Mouse (Mus musculus) heart, adult 2 months (tissue): ENCODE measurements around the gene Ptprd. TPM values are rescaled to one million over a fixed set of nuclear protein-coding genes. Genes with fewer than 3 reads are reported as not detected.

Experiments
- DNase-seq, 2 experiments: peaks; one replicate each; pipeline ENCODE4 v3.0.0; 2021
- H3K27ac ChIP-seq: fragments of 200-600 bp; 2 replicates; pipeline ENCODE4 v1.8.1; 2022
- H3K27me3 ChIP-seq: fragments of 200-500 bp; 2 replicates; pipeline ENCODE4 v1.6.1; 2012; ENCODE audit warnings: mild to moderate bottlenecking, low read length, inconsistent platforms, mixed read lengths; ENCODE audit not compliant: control insufficient read depth, insufficient read depth
- H3K36me3 ChIP-seq: fragments of 200-500 bp; 2 replicates; pipeline ENCODE4 v1.6.1; 2012; ENCODE audit warnings: low read length, inconsistent platforms; ENCODE audit not compliant: control insufficient read depth, insufficient read depth
- H3K4me1 ChIP-seq: fragments of 200-500 bp; 2 replicates; pipeline ENCODE4 v1.6.1; 2011; ENCODE audit warnings: low read length; ENCODE audit not compliant: control insufficient read depth, insufficient read depth
- H3K4me3 ChIP-seq: fragments of 200-600 bp; 2 replicates; pipeline ENCODE4 v1.8.1; 2022
- H3K79me2 ChIP-seq: fragments of 200-500 bp; replicated peaks from 2 replicates; pipeline ENCODE4 v1.6.1; 2012; ENCODE audit warnings: mild to moderate bottlenecking, inconsistent platforms, low read length, moderate library complexity, mixed read lengths; ENCODE audit not compliant: control insufficient read depth, insufficient read depth
- H3K9ac ChIP-seq: fragments of 200-500 bp; 2 replicates; pipeline ENCODE4 v1.6.1; 2012; ENCODE audit warnings: low read depth, mild to moderate bottlenecking, control low read depth, inconsistent platforms, low read length, mixed read lengths
- CTCF ChIP-seq: fragments of 200-600 bp; IDR thresholded peaks from 2 replicates; pipeline ENCODE4 v1.8.1; 2022; ENCODE audit warnings: antibody characterized with exemption, mild to moderate bottlenecking, moderate library complexity
- EP300 ChIP-seq: fragments of 200-500 bp; IDR thresholded peaks from 2 replicates; pipeline ENCODE4 v1.6.1; 2011; ENCODE audit warnings: low read depth, low read length, control low read depth; ENCODE audit not compliant: insufficient read depth
- POLR2A ChIP-seq: fragments of 200-500 bp; IDR thresholded peaks from 2 replicates; pipeline ENCODE4 v1.6.1; 2011; ENCODE audit warnings: mild to moderate bottlenecking, low read depth, low read length, control low read depth; ENCODE audit not compliant: insufficient read depth
- WGBS: fragments of 180-500 bp; shearing (Covaris S2); methylation state at CpG from one replicate; pipeline ENCODE4 v1.1.7; 2018; 5-methylcytosine and 5-hydroxymethylcytosine counted together
- intact Hi-C: fragments of 180-260 bp; cut with DNase I; formaldehyde crosslinking; loops from one replicate; pipeline ENCODE4 v1.15.1; 2025
- polyA plus RNA-seq: library from polyadenylated mRNA; depleted of rRNA; stranded (reverse); fragments of >200 nt; gene quantifications from 2 replicates; pipeline ENCODE4 v1.2.3, GENCODE M21; 2012
- total RNA-seq, 2 experiments: library from RNA; stranded (reverse); gene quantifications; 2 replicates each; pipeline ENCODE4 v1.2.3; 2021

The Ptprd gene
- total and polyA plus RNA-seq, 3 experiments = 2.7 to 7.0 (median 5.3) TPM

- no peaks in the 10 kb centered on the region for H3K79me2 ChIP-seq
- no peak overlapping the region for H3K4me3 ChIP-seq
- intact Hi-C loops = no loop called here
- no peaks in the 10 kb centered on the region for H3K36me3 ChIP-seq
- H3K4me1 ChIP-seq = no peaks in the 10 kb centered on the region
- DNase-seq = no peak
- TF ChIP-seq POLR2A = no peak
- no peak for TF ChIP-seq CTCF
- TF ChIP-seq EP300 = no peak
- 67% methylated on average over 2 of the region's 2 CpGs for WGBS
- H3K27me3 ChIP-seq = no peaks in the 10 kb centered on the region
- H3K27ac ChIP-seq = no peak overlapping the region
- no peak overlapping the region for H3K9ac ChIP-seq
Observed at GRCm38 (mm10) chr4:76354167-76354566, 1857.6 kb downstream of the Ptprd start.

GRCm38 (mm10) chr4:76352468-76352867 lies 1859.3 kb downstream of the Ptprd start:
- no peak overlapping the region for H3K9ac ChIP-seq
- no peaks in the 10 kb centered on the region for H3K4me1 ChIP-seq
- WGBS = 66% methylated on average over 1 of the region's 1 CpGs
- no peak for DNase-seq
- no peak overlapping the region for H3K4me3 ChIP-seq
- H3K79me2 ChIP-seq = no peaks in the 10 kb centered on the region
- H3K27ac ChIP-seq = no peak overlapping the region
- TF ChIP-seq CTCF (no peak), EP300 (no peak), POLR2A (no peak)
- H3K27me3 ChIP-seq = no peaks in the 10 kb centered on the region
- intact Hi-C loops = no loop called here
- no peaks in the 10 kb centered on the region for H3K36me3 ChIP-seq

GRCm38 (mm10) chr4:76351201-76351979 lies 1860.4 kb downstream of the Ptprd start:
- intact Hi-C loops = no loop called here
- 61% methylated on average over 8 of the region's 8 CpGs for WGBS
- Histone ChIP-seq H3K27ac (no peak overlapping the region), H3K4me3 (no peak overlapping the region), H3K79me2 (no peaks in the 10 kb centered on the region), H3K9ac (no peak overlapping the region), H3K4me1 (no peaks in the 10 kb centered on the region), H3K36me3 (no peaks in the 10 kb centered on the region), H3K27me3 (no peaks in the 10 kb centered on the region)
- DNase-seq = no peak
- TF ChIP-seq POLR2A (no peak), CTCF (no peak), EP300 (no peak)

GRCm38 (mm10) chr4:76350241-76350962 lies 1861.4 kb downstream of the Ptprd start:
- WGBS = 71% methylated on average over 3 of the region's 3 CpGs
- no peak overlapping the region for H3K4me3 ChIP-seq
- no peak overlapping the region for H3K9ac ChIP-seq
- DNase-seq = no peak
- no peaks in the 10 kb centered on the region for H3K27me3 ChIP-seq
- no peaks in the 10 kb centered on the region for H3K79me2 ChIP-seq
- intact Hi-C loops = no loop called here
- TF ChIP-seq CTCF (no peak), POLR2A (no peak)
- H3K27ac ChIP-seq = no peak overlapping the region
- no peaks in the 10 kb centered on the region for H3K36me3 ChIP-seq
- H3K4me1 ChIP-seq = no peaks in the 10 kb centered on the region

- Histone ChIP-seq H3K4me1 (no peaks in the 10 kb centered on the region), H3K79me2 (no peaks in the 10 kb centered on the region), H3K36me3 (no peaks in the 10 kb centered on the region), H3K27ac (no peak overlapping the region), H3K27me3 (no peaks in the 10 kb centered on the region), H3K4me3 (no peak overlapping the region), H3K9ac (no peak overlapping the region)
- TF ChIP-seq EP300 = no peak
- no peak for TF ChIP-seq CTCF
- no peak for TF ChIP-seq POLR2A
- WGBS = 51% methylated on average over 3 of the region's 3 CpGs
- intact Hi-C loops = no loop called here
- DNase-seq = no peak
Observed at GRCm38 (mm10) chr4:76344059-76344458, 1867.7 kb downstream of the Ptprd start.

- Histone ChIP-seq H3K27ac (no peak overlapping the region), H3K4me1 (no peaks in the 10 kb centered on the region), H3K9ac (no peak overlapping the region), H3K27me3 (no peaks in the 10 kb centered on the region), H3K4me3 (no peak overlapping the region), H3K36me3 (no peaks in the 10 kb centered on the region), H3K79me2 (no peaks in the 10 kb centered on the region)
- intact Hi-C loops = no loop called here
- WGBS = 83% methylated on average over 1 of the region's 1 CpGs
- no peak for DNase-seq
- TF ChIP-seq EP300 = no peak
Observed at GRCm38 (mm10) chr4:76337926-76338325, 1873.8 kb downstream of the Ptprd start.
